Mouse (Mus musculus): ENCODE results near the gene Dab2. TPM values are rescaled to one million over a fixed set of nuclear protein-coding genes. Genes with fewer than 3 reads are reported as not detected.

Gene Dab2
- total RNA-seq (2022): 10 to 100 TPM in 1 of 4 experiments, 1 to 10 TPM in 3; 4.4 to 15.6 (median 8.0) TPM

DNA sequence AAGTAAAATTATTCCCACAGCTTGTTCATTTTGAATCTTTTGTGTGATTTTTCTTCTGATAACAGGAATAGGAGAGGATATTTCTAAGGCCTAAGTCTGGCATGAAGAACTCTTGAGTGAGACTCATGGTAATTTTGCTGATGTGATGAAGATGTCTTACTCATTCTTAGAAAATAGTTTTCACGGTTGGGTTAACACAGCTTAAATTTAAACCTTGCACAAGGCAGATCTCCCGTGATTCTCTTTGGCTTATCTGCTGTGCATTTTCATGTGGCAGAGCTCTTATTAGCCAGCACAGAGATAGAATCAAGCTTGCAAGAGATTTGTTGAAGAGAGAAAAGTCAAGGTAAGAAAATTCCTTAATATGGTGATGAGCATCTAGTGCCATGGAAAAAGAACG lies at the start of gene Dab2:
Dab2 (plus strand) TSS at position 235 of the 400 bp plus-strand sequence.
- no peak for DNase-seq (ENCODE audit: low spot score in 2 of 2)

DNA sequence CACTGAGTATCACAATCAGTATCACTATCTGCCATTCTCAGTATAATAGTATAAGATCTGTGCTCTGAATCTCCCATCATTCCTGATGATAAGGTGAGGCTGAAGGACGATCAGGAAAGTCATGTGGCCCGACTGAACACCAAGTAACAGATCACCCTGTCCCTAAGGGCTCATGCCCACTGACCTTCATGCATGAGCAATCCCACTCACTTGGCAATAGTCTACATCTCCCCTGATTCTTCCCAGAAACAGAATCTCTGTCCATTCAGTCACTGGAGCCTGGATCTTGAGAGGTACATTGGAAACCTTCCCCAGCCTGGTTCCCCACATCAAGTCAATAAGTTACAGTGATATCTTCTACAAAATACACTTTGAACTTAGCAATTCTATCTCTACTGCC lies 46.1 kb upstream of the Dab2 start:
- DNase-seq (ENCODE audit: low spot score in 2 of 2): no peak

DNA sequence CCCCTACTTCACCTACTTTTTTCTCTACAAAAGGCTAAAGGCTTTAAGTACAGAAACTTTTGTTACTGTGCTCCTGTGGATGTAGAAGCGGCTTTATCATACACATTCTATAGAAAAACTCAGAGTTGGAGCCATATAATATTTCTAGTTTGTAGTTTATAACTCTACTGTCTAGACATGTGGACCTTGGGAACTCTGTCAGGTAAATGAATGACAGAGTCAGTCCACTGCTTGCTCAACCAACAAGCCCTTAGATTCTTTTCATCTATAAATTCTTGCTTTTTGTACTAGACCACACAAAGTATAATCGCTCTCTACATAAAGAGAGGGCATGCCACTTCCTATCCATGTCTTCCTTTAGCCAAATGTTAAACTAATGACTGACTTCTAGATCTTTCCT lies 45.2 kb upstream of the Dab2 start:
- no peak for DNase-seq (ENCODE audit: low spot score in 2 of 2)

DNA sequence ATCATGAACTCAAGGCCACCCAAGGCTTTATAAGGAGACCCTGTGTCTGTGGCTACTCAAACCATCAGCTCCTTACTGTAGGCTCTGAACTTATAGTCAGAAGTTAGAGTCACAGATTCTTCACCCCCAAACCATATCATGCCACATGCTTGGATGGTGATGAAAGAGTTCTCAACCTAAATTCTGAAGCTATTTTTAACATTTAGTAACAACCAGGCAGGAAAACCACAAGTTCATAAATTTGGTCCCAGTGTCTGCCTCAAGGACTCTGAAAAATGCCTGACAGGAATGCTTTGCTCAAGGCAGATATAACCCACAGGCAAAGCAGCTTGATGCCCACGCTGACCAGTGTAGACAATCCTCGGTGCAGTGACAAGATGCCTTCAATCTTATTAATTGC lies 42.5 kb upstream of the Dab2 start:
- DNase-seq (ENCODE audit: low spot score in 2 of 2): no peak

DNA sequence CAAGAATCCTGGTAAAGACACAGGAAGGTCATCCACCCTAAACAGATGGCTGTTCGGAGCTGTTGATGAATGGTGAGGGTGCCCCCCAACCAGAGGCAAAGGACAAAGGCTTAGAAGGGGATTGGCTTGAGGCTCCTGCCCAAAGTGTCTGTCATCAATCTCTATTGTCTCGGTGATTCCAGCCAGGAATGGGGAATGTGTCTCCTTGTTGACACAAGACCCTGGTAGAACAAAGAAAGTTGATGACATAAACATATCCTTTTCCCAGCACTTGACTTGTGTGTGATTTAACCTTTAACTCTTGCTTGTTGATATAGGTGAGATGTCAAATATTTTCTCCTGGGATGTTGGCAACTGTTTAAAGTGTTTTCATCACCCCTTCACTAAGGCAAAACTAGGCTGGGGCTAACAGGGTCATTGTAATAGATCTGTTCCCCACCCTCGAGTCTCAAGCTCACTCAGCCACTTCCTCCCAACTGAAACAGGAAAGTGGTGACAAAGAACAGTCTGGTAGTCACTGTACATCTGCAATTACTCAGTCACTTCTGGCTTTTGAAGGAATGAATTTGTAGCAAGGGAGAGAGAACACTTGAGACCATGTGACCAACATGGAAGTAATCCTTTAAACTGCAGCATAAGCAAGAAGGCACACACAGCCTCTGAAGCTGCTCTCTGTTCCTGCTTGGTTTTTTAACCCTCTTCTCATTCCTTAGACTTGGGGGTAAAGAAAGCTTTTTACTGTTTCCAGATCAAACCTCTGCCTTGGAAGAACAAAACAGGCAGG lies 39.4 kb upstream of the Dab2 start:
- DNase-seq (ENCODE audit: low spot score in 2 of 2): no peak

DNA sequence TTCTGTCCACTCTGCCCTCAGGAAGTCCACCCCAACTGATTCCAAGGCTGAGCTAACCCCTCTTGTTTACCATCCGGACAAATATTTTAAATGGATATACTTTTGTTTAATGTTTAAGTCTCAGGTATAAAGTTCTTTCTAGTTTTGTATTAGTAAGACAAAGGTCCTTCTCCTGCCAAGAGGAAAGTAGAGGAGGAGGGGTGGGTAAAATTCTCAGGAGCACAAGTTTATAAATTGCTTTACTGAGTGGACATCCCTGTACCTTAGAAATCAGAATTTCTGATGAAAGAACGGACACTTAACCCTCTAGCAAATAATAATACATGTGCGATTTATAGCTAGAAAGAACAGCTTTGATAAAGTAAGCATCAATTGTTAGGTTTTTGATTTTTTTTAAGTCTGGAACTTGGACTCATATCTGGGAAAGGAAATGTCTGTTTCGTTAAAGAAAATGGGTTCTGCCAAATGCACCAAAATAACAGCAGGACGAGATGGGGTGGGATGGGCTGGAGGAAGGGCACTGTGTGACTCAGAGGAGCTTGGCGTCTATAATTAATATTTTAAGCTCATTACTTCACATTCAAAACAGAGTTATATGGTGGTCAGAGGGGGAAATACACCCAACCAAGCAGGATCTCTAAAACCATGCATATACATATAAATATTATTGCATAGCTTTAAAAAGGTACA lies 38.7 kb upstream of the Dab2 start:
- no peak for DNase-seq (ENCODE audit: low spot score in 2 of 2)

DNA sequence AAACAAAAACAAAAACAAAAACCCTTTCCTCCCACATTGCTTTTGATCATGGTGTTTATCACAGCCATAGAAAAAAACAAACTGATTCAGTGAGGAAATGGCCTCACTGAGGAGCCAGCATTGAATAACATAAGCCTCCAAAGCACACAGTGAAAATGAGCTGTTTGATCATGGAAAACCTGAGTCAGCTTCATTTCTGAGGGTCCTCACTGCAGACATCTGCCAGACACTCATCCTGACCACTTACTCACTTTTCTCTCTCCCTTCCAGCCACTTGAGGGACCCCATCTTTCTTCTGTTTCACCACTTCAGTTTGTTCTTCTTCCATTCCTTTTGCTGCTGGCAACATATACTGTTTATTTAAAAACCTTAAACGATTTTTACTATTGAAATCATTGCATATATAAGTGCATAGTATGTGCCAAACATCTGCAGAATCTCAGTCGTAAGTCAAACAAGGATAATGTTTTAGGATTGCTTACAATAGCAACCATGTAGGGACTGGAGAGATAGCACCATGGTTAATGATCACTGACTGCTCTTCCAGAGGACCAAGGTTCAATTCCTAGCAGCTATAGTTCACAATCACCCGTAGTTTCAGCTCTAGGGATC lies 32.3 kb upstream of the Dab2 start:
- no peak for DNase-seq (ENCODE audit: low spot score in 2 of 2)

DNA sequence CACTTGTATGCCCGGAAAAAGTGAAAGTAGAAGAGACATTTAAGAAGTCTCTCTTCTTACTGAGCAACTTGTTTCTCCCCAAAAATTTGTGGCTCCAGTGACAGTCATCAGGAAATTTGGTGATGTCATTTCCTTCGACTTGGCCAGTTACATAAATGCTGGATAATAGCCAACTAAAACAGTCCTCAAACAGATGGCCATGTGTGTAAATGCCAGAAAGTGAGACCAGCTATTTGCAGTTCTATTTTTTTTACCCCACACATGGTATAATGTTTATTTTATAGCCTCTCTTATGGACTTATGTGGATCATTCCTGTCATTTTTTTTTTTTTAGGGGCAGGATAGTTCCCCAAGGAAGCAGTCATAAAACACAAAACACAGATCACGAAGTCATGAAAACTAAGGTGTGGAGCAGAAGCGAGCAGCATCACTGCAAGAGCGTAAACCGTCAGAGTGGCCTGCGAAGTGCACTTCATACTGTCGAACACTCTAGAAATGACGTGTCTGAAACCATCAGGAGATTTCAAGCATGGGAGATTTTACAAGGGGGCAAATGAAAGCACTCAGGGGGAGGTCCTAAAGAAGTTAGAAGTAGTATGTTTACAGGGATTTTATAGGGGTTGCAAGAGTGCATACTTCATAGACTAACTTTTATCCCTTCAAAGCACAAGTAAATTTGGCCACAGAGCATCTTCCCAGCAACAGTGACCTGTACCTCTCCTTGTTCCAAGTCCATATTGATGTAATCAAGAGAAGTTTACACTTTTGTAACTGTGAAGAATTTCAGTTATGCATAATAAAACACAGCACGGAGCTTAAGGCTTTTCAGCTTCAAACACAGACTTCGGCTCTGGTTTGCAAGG lies 20.8 kb upstream of the Dab2 start:
- no peak for DNase-seq (ENCODE audit: low spot score in 2 of 2)

DNA sequence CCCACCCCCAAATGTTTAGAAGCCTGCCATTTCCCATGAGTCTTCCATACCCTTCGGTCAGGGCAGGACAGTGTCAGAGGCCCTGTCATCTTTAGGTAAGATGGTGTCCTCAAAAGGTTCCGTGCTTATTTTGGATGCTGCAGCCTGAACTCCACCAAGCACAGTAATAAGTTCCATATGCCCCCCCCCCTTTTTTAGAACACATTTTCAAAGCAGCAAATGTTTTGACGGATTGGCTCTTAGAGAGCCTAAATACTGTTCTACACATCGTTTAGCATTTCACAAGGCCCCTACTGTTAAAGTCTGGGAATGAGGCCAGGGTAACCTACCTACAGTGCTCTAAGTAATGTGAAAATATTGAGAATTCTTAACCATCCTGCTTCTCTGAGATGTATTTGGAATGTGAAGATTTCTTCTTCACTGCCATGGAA lies 19.6 kb upstream of the Dab2 start:
- DNase-seq (ENCODE audit: low spot score in 2 of 2): no peak

DNA sequence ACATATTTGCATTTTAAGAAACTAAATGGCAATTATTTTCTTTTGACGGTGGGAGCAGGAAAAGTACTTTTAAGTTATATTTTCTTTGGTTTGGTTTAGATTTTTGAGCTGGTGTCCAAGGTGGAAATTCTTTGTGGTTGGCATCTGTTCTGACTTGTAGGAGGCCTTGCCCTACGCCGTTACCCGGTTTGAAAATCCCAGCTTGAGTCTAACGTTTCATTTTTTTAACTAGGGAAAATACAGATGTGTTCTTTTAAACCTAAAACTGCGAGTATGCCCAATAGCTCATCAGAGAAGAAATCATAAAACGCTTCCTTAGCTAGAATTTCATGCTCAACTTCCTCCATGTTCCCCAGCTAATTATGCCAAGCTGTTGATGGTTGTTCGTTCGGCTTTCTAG lies 16.3 kb upstream of the Dab2 start:
- no peak for DNase-seq (ENCODE audit: low spot score in 2 of 2)

DNA sequence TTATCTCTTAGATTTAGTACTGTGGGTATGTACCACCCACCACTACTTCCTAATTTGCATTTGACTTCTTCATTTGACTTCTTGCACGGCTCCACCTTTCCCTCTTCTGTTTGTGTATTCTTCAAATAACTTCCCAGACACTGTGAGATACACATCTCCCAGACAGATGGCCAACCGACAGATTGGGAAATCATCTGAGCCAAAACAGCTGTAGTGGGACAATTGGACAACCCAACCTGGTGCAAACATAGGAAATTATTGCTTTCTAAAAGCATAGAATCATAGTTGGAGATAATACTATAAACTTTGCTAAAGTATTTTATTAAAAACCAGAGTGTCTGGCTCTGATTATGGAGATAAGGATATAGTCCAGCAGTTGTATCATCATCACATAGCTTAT lies 3.5 kb upstream of the Dab2 start:
- DNase-seq (ENCODE audit: low spot score in 2 of 2): no peak

DNA sequence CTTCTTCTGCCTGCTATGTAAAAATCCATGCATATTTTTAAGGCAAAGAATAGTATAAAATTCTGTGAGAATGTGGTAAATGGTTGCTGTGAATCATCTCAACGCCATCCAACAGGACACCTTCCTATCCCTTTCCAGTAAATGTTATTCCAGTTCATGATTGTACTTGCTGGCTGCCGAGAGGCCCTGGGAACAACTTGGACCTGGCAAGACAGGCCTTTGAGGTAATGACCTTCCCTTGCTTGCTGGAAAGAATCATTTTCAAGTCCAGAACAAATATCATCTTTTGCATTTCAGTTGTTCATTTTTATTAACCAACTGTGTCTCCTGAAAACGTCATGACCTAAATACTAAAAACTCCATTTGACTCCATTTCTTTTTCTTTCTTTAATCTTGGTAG lies 862 bp upstream of the Dab2 start:
- no peak for DNase-seq (ENCODE audit: low spot score in 2 of 2)

DNA sequence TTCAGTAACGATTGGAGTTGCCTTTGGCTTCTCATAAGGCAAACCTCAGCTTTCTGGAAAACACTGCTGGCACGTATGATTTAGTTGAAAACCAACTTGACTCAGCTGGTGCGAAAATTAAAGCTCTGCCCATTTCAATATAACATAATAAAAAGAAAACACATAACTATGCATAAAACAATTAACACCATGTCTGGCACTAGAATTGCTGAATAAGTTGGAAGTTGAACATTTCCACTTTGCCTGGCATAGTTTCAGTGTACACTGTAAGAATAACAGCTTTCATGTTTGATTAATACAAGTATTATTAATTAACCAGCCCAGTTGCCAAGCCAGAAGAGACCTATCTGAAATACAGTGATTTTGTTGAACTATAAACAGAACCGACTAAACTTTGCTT lies 2.6 kb downstream of the Dab2 start:
- no peak for DNase-seq (ENCODE audit: low spot score in 2 of 2)

DNA sequence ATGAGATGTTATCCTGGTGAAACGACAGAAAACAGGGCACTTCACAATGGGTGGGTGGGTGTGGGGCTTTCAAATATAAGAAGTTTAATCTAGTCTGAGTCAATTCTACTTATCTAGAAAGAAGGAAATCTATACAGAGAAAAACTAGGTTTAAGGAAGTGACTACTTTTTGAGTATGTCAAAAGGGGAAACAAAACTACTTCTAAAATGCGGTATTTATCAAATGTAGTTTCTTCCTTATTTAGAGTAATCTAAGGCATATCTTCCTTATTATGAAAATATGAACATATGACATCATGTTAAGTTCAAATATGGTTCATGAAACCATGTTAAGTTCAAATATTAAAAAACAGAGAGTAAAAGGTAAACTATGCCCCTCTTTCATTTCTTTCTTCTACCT lies 4.2 kb downstream of the Dab2 start:
- DNase-seq (ENCODE audit: low spot score in 2 of 2): no peak

DNA sequence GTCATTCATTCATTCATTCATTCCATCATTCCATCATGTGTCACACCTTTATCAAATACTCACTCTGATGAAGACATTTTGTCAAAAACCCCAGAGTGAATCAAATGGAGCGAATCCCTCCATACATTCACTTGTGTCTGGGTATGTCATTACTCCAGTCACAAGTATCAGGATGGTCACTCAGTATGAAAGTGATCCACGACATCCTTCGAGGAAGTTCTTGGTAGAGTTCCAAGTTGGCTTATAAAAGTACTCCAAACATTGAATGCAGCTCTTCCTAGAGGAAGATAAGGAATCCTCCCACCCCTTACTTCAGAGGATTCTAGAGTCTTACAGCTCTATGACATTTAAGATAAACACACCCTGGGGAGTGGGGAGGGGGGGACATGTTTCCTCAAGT lies 10.0 kb downstream of the Dab2 start:
- DNase-seq (ENCODE audit: low spot score in 2 of 2): no peak

DNA sequence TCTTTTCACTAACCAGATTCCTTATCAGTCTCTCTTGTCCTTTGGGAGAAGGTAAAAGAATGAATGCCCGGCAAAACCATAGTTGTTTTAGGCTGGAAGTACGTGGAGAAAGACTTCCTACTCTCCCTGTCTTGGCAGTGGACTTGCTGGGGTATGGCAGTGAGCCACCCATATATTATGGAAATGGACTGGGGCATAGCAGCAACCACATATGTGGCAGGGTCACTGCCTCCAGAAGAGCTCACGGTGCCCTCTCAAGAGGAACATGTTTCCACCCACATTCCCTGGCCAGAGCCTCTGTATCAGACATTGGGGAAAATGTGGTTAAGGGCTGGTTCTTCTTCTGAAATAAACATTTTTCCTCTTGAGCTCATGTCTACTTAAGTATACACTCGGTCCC lies 10.8 kb downstream of the Dab2 start:
- no peak for DNase-seq (ENCODE audit: low spot score in 2 of 2)

DNA sequence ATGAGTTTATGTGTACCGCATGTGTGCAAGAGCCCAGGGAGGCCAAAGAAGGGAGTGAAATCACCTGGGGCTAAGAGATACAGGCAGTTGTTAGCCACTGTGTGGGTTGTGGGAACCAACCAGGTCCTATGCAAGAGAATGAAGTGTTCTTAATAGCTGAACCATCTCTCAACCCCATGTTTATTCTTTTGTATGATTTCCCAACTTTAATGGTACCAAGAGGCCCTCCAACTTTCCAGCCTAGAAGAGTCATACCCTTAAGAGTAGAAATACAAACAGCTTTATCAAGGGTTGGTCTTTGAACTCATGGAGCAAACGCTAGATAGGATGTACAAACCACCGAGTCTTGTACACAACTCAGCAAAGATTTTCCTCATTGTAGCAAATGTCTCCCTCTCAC lies 12.8 kb downstream of the Dab2 start:
- no peak for DNase-seq (ENCODE audit: low spot score in 2 of 2)

DNA sequence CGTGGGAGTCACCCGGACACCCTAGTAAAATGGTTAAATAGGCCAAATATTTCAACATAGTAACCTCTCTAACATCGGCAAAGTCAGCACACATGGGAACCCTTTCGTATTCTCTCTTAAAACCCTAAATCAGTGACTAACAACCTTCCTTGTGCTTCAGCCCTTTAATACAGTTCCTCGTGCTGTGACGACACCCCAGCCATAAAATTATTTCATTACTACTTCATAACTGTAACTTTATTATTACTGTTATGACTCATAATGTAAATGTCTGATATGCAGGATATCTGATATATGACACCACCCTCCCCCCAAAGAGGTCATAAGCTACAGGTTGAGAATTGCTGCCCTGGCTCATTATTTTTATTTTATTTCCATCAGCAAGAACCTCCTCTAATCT lies 19.8 kb downstream of the Dab2 start:
- no peak for DNase-seq (ENCODE audit: low spot score in 2 of 2)

DNA sequence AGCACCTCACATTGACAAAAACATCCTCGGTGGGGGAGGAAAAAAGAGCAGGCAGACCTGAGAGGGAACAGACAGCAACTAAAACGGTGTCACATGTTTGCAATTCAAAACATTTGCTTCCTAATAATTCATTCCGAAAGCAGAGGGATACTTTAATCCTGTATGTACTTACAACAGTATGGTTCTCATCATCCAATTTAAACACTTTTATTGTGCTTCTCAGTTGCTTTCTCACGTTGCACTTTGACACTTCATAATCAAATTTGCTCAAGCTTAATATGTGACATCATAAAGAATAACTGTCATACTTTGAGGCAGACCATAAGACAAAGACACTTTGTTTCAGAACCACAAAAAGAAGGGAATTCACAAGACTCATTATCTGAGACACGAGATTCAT lies 20.9 kb downstream of the Dab2 start:
- no peak for DNase-seq (ENCODE audit: low spot score in 2 of 2)

DNA sequence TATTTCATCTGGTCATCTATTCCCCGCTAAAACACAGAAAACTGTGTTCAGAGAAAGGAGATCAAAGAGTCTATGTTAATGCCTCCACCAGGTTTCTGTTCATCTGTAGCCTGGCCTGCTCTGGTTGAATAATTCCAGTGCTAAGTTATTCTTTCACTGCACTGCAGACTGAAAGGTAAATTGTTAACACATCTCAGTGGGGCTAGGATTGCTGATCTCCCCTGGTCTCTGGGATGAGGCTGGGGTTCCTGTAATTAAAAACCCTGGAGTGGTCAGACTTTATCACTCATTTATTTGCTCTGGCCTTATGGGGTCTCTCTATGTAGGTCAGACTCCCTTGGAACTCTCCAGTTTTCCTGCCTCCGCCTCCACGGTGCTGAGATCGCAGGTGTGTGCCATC lies 21.7 kb downstream of the Dab2 start:
- no peak for DNase-seq (ENCODE audit: low spot score in 2 of 2)

DNA sequence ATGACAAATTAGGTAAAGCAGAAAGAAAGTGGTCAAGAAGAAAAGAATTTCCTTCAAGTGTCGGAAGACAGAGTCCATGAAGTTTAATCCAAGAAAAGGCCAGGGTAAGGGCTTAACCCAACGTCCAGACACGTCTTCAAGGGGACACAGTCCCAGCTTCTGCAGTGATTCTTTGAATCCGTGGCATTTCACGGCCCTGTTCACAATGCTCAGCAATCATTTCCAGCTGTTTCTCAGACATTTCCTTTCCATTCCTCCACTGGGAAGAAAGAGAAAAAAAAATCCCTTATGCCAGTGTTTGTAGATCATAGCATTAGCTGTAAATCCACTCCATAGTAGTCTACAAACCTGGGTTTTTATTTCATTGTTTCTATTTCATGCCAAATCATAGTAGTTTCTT lies 22.7 kb downstream of the Dab2 start:
- DNase-seq (ENCODE audit: low spot score in 2 of 2): no peak

DNA sequence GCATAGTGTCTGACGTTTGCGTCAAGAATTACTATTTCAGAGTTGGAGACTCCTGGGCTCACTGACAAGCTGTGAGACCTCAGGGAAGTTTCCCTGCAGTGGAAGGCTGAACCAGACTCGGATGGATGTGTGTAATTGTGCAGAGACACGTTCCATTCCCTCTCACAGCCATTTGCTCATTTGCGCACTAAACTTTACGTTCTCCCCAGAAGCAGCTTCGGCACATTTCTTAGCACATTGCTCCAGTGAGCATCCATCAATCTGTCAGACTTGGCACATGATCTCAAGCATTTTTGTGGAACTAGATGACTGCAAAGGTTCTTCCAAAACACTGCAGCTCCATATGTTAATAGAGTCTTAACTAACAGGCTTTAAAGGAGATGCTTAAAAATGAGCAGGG lies 24.0 kb downstream of the Dab2 start:
- no peak for DNase-seq (ENCODE audit: low spot score in 2 of 2)

All from gastrocnemius, adult 8-10 months (tissue).